Comparison of ENCODE assay signal across 17 mouse cellular contexts in the genomic region with DNA sequence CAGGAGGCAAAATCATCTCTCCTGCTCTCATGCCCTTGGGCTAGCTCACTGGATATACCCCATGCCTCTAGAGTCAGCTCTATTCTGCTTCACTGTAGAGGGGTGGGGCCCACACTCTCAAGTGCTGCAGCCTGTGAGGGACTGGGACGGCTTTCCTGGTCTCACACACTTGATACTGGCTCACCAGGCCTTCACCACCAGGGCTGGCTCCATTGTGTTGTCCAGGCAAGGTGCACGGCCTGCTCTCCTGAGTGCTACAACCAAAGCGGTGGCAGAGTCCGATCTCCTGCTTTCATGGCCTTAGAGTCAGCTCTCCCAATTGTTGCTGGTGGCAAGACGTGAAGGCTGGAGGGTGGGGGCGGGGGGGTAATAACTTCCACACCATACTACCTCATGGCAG.
DNase-seq lines count a peak whose midpoint lies in the region; ATAC-seq lines count a peak whose summit lies in the region.
"Had no signal": no experiment of that assay in that cellular context is flagged by ENCODE, and none has a peak within 500 bp of the region (broad histone marks: within the 10 kb centered on the region; RNA-seq: fewer than 3 reads in every experiment).

No protein-coding gene starts in this region.

- no peaks in the 10 kb centered on the region for H3K36me3 ChIP-seq in midbrain, embryonic 13.5 days
- H3K36me3 ChIP-seq in midbrain, embryonic 11.5 days (ENCODE audit: control insufficient read depth, insufficient read depth, low read length), result no peaks in the 10 kb centered on the region
- H3K36me3 ChIP-seq in hindbrain, embryonic 15.5 days, result no peaks in the 10 kb centered on the region
- no peaks in the 10 kb centered on the region for H3K36me3 ChIP-seq in neural tube, embryonic 15.5 days
- H3K36me3 ChIP-seq: embryonic facial prominence, embryonic 12.5 days; heart, embryonic 13.5 days had no signal

- H3K9me3 ChIP-seq in midbrain, embryonic 13.5 days, result no peaks in the 10 kb centered on the region
- no peaks in the 10 kb centered on the region for H3K9me3 ChIP-seq in midbrain, embryonic 11.5 days (ENCODE audit: control insufficient read depth, low read length)
- H3K9me3 ChIP-seq in hindbrain, embryonic 15.5 days, result no peaks in the 10 kb centered on the region
- H3K9me3 ChIP-seq in neural tube, embryonic 15.5 days (replicated peaks), result no peaks in the 10 kb centered on the region
- H3K9me3 ChIP-seq: embryonic facial prominence, embryonic 12.5 days; heart, embryonic 13.5 days had no signal

- H3K27ac ChIP-seq in midbrain, embryonic 13.5 days, result no peak overlapping the region
- H3K27ac ChIP-seq in midbrain, embryonic 11.5 days (ENCODE audit: low read depth, low read length), result no peak overlapping the region
- no peak overlapping the region for H3K27ac ChIP-seq in hindbrain, embryonic 15.5 days (replicated peaks)
- no peak overlapping the region for H3K27ac ChIP-seq in neural tube, embryonic 15.5 days (replicated peaks)
- H3K27ac ChIP-seq: embryonic facial prominence, embryonic 12.5 days; heart, embryonic 13.5 days had no signal

- H3K4me3 ChIP-seq in midbrain, embryonic 13.5 days (replicated peaks), result no peak overlapping the region
- no peak overlapping the region for H3K4me3 ChIP-seq in midbrain, embryonic 11.5 days (ENCODE audit: low read depth, low read length)
- no peak overlapping the region for H3K4me3 ChIP-seq in hindbrain, embryonic 15.5 days
- no peak overlapping the region for H3K4me3 ChIP-seq in neural tube, embryonic 15.5 days (replicated peaks)
- H3K4me3 ChIP-seq: embryonic facial prominence, embryonic 12.5 days; heart, embryonic 13.5 days had no signal

- peak; percentile 82 for DNase-seq in heart, adult 11 months
- DNase-seq in heart, adult 8-10 months (ENCODE audit: low spot score), result no peak
- no peak for DNase-seq in midbrain, embryonic 11.5 days (ENCODE audit: low spot score, missing footprints)
- no peak for DNase-seq in liver
- DNase-seq in adrenal gland, adult 8-10 months, result no peak
- DNase-seq: adrenal gland, postnatal 14 days; cerebellum, adult 18-20 months; cerebellum, postnatal 10 days; forebrain, postnatal 0 days; gastrocnemius, postnatal 14 days; heart, postnatal 36 days had no signal

- no peak overlapping the region for H3K9ac ChIP-seq in midbrain, embryonic 13.5 days (replicated peaks)
- H3K9ac ChIP-seq in midbrain, embryonic 11.5 days (ENCODE audit: low read length), result no peak overlapping the region
- H3K9ac ChIP-seq in hindbrain, embryonic 15.5 days, result no peak overlapping the region
- no peak overlapping the region for H3K9ac ChIP-seq in neural tube, embryonic 15.5 days (replicated peaks)
- H3K9ac ChIP-seq: embryonic facial prominence, embryonic 12.5 days; forebrain, postnatal 0 days; heart, embryonic 13.5 days had no signal

- no peaks in the 10 kb centered on the region for H3K27me3 ChIP-seq in midbrain, embryonic 13.5 days
- no peaks in the 10 kb centered on the region for H3K27me3 ChIP-seq in midbrain, embryonic 11.5 days (ENCODE audit: control insufficient read depth, insufficient read depth, low read length)
- H3K27me3 ChIP-seq in hindbrain, embryonic 15.5 days, result no peaks in the 10 kb centered on the region
- no peaks in the 10 kb centered on the region for H3K27me3 ChIP-seq in neural tube, embryonic 15.5 days (replicated peaks)
- H3K27me3 ChIP-seq: embryonic facial prominence, embryonic 12.5 days; heart, embryonic 13.5 days had no signal

- no peak overlapping the region for H3K4me2 ChIP-seq in midbrain, embryonic 13.5 days (replicated peaks)
- H3K4me2 ChIP-seq in midbrain, embryonic 11.5 days, result no peak overlapping the region
- no peak overlapping the region for H3K4me2 ChIP-seq in hindbrain, embryonic 15.5 days
- H3K4me2 ChIP-seq in neural tube, embryonic 15.5 days, result no peak overlapping the region
- H3K4me2 ChIP-seq: embryonic facial prominence, embryonic 12.5 days; heart, embryonic 13.5 days had no signal

- peak; percentile 56; the same call in 1 of the 2 replicates for ATAC-seq in midbrain, embryonic 13.5 days
- ATAC-seq in midbrain, embryonic 11.5 days (ENCODE audit: low FRiP score), result no peak
- peak; percentile 48; the same call in 1 of the 2 replicates for ATAC-seq in hindbrain, embryonic 15.5 days (ENCODE audit: low FRiP score, low read depth)
- 0 out of 2 replicates have a peak, but pooled peaks have one; percentile 21 for ATAC-seq in neural tube, embryonic 15.5 days (ENCODE audit: low FRiP score)
- ATAC-seq: forebrain, postnatal 0 days; intestine, embryonic 16.5 days had no signal

- 87% methylated on average over 6 of the region's 6 CpGs for WGBS in midbrain, embryonic 13.5 days
- WGBS in midbrain, embryonic 11.5 days, result 85% methylated on average over 6 of the region's 6 CpGs
- WGBS in hindbrain, embryonic 15.5 days, result 89% methylated on average over 6 of the region's 6 CpGs
- WGBS in neural tube, embryonic 15.5 days, result 87% methylated on average over 6 of the region's 6 CpGs

- H3K4me1 ChIP-seq in midbrain, embryonic 13.5 days (replicated peaks), result no peaks in the 10 kb centered on the region
- H3K4me1 ChIP-seq in midbrain, embryonic 11.5 days (ENCODE audit: control insufficient read depth, insufficient read depth, low read length), result no peaks in the 10 kb centered on the region
- H3K4me1 ChIP-seq in hindbrain, embryonic 15.5 days (replicated peaks), result no peaks in the 10 kb centered on the region
- no peaks in the 10 kb centered on the region for H3K4me1 ChIP-seq in neural tube, embryonic 15.5 days
- H3K4me1 ChIP-seq: embryonic facial prominence, embryonic 12.5 days; heart, embryonic 13.5 days had no signal
